Mouse (Mus musculus) spleen, postnatal 36 days (tissue): Measurements from ENCODE around the gene Ust.

Experiments used
- DNase-seq, 2 experiments: peaks; one replicate each; pipeline ENCODE4 v3.0.0; 2022; ENCODE audit warnings: low spot score in 2 of 2, mixed read lengths in 1 of 2

The Ust gene

DNA sequence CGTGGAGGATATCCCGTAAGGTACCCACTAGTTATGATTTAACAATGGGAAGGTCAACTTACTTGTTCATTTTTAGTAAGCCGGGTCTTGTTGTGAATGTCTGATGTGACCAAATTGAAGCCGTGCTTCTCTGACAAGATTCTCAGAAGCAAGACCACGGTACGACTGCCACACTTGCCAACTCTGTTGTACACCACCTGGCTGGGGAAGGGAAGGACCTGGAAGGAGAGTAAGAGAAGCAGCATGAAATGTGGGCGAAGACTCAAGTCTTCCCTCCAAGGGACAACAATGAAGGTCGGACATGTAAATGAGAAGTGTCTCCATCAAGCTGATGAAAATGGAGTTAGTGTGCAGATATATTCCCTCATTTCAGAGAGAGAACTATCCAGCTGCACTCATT lies 188.6 kb downstream of the Ust start:
- no peak for DNase-seq

DNA sequence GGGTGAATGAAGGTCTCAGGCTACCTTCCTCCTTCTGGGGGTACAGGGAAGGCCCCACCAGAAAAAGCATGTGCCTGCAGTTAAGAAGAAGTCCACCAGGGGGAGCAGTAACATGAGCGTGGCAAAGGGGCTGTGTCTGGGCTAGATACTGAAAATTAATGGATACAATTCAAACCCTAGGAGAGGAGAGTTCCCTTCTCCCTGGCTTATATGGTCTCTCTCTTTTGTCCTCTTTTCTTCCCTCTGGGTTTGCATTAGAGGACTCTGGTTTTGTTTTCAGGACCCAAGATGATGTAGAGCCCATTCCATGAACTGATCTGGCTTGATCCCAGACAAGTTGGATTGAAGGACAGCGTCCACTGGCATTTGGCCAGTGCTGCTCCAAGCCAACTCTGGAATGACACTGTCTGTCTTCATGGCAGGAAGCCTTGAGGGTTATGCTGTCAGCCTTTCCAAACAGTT lies 195.3 kb downstream of the Ust start:
- DNase-seq = peak; percentile 27 to 32

DNA sequence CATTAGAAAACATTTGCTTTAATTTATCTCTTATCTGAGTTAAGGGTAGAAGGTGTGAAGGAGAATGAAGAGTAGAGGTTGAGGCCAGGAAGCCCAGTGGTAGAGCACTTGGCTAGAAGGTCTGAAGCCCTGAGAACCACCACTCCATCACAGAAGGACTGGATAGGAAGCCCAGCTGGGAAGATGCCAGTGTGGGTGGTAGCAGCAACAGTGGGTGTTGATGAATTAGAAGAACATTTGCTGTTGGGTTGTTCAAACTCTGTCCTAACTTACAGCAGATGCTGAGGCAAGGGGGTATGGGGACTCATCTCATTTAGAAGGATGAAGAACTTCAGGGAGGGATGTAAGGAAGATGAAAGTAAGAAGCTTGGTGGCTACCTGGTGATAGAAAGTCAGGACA lies 197.9 kb downstream of the Ust start:
- DNase-seq = no peak

DNA sequence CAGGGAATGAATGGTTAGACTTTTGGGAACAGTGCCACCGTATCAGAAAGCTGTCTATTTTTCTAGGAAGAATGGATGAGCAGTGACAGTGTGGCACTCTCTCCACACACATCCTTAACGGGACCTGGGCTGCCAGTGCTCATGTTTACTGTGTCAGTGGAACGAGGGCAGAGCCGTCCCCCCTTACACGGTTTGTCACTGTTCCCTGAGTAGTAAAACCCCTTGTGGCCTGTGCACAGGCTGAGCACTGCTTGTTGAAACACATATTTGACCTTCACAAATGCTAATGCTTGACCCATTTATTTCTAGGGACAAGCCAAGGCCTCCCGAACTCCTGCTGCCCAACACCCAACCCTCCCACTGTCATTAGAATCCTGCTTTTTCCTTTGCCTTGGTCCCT lies 209.2 kb downstream of the Ust start:
- no peak for DNase-seq

DNA sequence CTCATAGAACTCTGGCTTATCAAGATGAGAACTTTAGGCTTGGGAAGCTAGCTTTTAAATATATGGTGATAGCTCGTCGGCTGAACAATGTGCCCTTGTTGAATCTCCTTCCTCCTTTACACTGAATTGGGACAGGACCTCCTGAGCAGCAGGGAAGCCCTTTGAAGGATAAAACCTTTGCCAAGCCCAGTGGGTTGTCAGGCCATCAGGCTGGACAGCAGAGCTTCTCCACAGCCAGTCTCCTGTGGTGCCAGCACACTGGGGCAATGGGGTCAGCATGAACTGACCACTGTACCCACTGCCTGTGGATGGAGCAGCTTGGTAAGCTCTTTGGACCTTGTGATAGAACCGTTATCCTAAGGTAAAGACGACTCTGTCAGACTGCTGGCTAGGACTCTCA lies 214.4 kb downstream of the Ust start:
- DNase-seq = no peak

DNA sequence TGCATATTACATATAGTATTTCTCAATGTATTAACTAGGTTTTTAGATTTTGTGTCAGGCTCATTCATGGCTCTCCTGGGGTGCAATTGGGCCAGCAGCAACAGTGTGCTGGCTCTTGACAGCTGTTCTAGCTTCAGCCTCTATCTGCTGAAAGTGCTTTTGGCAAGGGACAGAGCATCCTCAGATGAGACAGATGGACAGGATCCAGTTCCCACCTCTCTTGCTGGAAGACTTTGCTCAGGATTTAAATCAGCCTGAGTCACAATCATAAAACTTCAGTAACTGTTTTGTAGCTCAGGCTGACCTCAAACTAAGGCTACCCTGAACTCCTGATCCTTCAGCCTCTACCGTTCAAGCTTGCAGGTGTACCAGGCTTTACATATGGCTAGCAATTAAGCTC lies 219.5 kb downstream of the Ust start:
- DNase-seq = no peak

DNA sequence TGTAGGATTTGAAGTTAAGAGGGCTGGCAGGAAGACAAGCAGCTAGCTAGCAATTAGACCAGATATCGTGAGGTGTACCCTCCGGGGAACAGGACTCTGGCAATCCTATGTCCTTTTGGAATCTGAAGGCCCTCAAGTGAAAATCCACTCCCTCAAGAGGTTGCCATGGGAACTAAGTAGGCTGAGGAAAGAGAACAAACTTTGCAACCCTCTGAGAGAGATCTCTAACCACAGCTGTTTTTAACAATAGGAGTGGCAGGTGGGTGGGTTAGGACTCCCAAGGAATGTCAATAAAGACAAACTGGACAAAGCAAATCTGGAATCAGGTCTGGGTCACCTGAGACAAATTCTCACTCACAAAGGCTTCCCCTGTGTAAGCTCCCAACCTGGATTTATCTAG lies 221.4 kb downstream of the Ust start:
- DNase-seq = no peak

DNA sequence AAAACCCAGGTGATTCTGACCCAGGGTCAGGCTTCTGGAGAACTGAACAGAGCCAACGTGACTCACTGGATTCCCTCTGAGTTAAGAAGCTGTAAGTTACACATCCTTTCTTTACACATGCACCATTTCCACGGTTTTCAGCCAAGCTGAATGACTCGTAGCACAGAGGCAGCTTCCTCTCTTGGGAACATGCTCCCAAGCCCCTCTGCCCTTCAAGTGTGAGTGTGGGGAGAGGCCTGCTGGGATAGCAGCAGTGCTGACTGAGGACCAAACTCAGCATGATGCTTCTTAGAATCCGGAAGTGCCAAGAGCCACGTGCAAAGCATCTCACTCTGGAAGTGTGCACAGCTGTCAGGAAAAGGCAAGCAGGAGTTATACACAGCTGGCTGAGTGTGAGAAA lies 228.0 kb downstream of the Ust start:
- DNase-seq = no peak

DNA sequence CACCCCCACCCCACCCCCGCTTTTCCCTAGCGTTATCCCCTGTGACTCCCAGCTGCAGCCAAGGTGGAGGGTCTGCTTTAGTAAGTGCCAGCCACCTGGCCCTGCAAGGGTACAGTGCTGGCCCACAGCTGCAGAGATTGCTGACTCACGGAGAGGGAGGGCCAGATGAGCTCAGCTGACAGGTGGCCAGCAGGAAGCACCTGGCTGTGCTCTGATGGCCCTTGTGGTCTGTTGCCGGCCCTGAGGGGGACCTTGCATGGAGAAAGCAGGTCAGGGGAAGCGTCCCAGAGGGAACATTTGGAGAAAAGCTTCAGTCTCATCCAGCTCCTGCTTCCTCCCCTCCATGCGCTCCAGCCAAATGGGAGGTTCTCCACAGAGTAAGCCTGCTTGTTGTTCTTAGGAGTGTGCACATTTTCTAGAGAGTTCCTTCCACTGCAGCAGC lies 231.3 kb downstream of the Ust start:
- peak; percentile 4 to 10 for DNase-seq

DNA sequence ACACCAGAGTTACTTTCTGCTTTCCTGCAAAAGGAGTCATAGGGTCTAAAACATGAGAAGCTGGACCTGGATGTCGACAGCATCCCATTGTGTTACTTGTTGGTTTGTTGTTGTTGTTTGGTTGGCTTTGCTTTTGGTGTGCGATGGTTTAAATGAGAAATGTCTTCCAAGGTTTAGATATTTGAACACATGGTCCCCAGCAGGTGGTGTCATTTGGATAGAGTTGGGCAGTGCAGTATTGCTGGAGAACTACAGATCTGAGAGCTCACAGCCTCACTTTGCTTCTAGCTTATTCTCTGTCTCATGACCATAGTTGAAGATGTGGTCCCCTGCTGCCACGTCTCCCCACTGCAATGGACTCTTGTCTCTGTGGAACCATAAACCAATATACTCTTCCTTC lies 234.6 kb downstream of the Ust start:
- no peak for DNase-seq

DNA sequence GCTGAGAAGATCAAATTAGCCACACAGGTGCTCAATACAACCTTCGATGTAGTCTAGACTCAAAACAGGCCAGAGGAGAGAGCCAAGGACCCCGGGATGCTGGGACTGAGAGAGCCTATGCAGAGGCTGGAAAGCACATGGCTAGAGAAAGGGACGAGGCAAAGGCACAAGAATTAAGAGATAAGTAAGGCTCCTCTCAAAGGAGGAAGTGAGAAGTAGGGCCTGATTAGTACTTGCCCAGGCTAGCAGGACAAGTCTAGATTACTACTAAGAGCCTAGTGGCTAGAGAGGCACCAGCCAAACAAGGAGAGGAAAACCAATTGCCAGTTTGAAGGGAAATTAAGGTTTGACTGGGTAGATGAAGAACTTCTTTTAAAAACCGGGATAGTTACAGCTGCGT lies 241.5 kb downstream of the Ust start:
- DNase-seq = no peak

DNA sequence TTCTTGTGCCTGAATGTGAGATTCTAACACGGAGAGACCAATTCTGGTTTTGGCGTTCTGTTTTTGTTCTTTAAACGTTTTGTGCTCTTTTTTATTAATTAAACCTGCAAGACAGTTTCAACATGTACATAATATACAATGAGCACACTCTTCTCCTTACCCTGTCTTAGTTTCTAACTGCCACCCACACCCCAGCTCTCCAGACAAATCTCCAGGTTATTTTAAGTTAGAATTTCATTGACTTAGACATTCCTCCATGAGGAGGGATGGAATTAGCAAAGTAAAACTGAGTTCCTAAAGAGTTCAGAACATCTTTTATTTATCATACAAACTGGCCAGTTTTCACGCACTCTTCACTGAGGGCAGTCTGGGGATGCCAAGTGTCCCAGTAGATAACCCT lies 248.9 kb downstream of the Ust start:
- no peak for DNase-seq

DNA sequence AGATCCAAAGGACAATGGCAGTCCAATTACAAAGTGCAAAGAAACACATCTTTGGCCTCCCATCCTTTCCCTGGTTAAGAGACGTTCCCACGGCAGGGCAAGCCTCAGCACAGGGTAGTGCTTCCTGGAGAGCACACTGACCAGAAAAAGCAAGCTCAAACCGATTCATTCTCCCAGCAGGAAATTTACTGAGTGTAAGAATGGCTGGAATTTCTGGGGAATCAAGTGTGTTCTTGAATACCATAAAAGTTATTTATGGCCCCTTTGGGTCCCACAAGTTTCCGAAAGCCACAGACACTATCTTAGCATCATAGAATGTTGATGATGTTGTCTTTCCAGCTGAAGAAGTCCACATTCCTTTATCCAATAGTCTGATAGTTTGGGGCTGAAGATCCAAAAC lies 258.9 kb downstream of the Ust start:
- no peak for DNase-seq

DNA sequence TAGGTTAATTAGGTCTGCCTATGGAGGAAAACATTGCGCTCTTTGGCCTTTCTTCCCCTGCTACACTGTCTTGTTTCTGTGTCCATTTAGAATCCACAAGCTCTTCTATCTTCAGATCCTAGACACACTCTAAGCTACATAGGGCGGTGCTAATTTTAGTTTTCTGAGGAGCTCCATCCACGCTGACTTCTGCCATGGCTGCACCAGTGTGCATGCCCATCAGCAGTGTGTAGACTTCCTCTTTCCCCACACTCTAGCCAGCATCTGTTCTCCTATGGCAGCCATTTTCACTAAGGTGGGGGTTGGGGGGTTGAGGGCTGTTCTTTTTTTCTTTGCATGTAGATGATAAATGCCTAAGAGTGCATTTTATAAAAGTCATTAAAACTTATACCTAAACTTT lies 268.6 kb downstream of the Ust start:
- no peak for DNase-seq

DNA sequence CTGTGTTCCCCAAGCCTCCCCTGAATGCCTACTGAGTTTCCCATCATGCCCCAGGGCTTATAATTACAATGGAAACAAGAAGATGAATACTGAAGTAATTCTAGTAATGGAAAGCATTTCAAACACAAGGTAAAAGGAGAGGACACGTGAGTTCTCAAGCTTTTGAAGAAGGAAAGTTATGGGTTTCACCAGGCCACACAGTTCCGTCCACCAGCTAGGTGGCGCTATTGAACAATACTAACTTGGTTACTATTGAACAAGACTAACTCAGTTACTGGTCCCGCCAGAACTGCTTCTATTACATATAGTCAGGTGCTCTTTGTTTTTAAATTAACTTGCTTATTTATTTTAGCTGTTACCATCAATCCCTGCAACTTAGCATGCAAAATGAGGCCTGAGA lies 276.3 kb downstream of the Ust start:
- peak; percentile 23 to 54 for DNase-seq

DNA sequence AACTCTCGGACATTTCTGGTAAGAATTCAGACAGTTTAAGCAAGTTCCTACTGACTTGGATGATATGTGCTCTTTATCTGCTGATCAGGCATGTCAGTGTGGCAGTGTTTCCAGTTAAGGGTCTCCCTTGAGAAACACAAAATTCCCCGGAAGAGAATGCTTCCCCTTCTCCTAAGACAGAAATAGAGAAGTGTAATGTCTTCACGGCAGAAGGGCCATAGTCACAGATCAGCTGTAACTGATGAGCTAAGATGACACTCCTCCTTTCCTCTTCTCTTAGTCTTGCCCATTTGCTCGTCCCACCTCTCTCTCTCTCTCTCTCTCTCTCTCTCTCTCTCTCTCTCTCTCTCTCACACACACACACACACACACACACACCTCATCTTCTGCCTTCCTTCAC lies 277.9 kb downstream of the Ust start:
- DNase-seq = peak; percentile 2 to 6

DNA sequence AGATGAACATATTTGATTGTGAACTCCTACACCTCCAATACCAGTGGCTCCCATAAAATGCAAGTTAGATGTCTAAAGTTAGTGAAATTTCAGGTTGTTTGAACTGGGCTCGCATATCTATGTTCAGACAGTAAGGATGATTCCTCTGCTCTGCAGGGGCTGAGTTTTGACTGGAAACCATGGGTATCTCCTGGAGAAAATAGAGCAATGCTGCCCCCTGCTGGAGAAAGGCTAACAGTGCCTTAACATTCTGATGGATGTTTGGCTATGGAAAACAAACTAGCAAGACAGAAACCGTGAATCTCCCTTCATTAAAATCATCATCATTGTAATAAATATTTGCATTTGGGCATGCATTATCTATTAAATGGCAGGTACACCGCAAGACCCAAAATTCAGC lies 278.4 kb downstream of the Ust start:
- DNase-seq = peak; percentile 50 to 70

DNA sequence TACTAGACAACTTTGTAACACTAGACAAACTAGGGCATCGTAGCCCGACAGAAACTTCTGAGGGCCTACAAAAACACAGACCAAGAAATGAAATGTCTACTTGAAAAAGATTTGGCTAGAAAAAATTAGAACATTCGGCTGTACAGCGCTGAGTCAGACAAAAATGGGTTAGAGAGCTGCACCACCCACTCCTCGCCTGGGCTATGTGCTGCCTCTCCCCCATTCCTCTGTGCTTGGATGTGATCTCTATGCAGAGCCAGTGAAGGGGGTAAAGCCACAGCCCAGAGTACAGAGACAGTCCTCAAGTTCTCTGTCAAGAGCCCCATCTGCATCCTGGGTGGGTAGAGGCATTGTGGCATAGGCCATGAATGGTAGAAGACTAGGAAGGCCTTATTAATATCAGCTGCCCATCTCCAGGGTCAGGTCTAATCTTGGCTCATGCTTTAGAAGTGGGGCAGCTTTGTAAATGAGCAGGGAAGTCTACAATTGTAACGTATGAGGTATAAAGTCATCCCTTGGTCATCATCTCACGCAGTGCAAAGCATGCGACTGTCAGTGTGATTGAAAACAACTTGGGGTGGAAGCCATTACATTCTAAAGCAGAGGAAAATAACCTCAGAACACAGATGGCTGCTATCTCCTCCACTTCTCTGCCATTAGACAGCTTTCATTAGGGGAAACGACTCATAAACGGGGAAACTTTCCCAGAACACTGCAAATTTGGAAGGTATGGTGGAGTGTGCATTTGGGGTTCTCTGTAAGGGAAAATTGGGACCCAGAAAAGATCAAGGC lies 281.6 kb downstream of the Ust start:
- DNase-seq = no peak

DNA sequence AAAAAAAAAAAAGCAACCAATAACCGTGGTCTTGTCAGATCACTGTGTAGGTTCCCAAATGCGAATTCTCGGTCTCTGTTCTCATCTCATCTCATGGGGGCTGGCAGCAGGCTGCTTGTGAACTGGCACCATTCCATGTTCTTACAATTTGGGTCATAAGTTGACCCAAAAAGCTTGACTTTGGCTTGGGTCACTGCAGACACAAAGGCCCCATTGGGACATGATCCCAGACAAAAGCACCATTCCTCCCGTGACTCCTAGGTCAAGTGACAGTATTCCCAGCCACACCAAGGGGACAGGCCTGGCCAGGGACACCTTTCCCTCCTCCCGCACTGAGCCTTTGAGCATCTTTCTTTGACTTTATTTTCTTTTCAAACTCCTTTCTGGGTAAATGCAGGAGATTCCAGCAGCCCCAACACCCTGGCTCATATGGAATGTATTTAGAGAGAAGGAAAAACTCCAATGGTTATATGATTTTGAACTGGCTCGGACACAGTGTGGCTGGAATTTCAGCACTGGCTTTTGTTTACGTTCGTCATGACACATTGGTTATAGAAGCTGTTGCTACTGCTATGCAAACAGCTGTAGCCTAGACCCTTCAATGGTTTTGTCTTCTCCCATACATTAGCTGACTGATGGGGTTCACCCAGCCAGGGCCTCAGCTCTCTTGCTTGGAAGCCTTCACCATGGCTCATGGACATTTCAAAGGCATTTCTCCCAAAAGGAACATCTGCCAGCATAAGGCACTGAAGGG lies 285.3 kb downstream of the Ust start:
- DNase-seq = no peak

DNA sequence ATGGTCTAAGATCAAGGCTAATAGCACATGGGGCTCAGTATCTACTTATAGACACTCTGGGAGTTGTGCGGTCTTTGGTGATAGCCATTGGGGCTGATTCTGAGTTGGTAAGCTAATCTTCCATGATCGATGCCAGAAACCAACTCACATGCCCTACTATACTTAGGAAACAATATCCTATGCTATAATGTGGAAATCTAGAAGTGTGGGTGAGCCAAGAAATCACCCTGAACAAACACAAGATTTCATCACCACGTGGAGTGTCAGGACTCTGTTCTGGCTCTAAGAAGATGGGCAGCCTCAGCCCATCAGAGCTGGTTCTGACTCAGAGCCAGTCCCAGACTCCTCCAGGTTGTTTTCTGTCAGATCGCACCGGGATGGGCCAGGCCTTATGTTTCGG lies 286.1 kb downstream of the Ust start:
- DNase-seq = no peak

DNA sequence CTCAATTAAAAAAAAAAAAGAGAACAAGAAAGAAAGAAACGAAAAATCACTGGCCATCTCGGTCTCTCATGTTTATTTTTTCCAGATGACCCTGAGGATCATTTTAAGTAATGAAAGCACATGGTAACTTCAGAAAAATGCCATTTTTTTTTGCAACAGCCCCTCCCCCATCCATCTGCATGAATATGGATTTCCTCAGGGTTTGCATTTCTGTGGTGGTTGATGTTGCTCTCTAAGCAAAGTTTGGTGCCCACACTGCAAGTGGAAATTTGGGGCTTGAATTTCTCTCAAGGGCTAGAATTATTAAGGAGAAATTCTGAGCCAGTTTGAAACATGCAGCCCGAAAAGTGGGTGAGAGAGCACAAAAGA lies 290.3 kb downstream of the Ust start:
- DNase-seq = no peak

DNA sequence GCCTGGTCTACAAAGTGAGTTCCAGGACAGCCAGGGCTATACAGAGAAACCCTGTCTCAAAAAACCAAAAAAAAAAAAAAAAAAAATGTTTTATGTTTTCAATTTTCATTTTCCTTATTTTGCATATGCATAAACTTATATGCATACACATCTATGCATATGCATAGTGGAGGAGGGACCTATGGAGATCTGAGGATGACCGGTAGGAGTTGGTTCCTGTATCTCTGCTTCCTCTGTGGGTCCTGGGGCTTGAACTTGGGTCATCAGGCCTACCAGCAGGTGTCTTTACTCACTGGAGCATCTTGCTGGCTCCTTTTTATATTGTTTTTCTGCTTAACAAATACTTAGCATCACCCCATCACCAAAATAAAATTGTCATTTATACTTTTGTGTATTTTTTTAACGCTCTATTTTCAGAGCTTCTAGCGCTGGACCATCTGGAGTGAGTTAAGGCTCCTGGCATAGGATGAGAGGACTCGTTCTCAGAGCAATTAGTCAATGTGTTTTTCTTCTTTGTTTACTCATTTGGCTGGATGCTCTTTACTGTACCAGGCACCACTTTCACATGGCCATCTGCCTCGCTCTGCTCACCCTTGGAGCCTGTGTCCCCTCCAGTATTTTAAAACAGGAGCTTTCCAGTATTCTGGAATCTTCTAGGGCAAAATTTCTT lies 290.8 kb downstream of the Ust start:
- no peak for DNase-seq

DNA sequence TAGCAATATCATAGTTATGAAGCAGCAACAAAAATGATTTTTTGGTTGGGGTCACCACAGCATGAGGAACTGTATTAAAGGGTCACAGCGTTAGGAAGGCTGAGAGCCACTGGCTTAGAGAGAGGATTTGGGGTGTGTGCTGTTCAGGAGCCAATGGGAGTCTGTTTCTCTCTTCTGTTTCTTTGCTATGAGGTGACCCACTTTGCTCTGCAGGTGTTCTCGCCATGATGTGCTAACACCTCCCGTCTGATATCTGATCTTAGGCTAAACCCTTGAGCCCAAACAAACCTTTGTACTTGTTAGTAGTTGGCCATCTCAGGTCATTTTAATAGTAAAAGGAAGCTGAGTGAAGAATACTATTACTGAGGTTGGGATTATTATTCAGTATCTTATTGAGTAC lies 292.0 kb downstream of the Ust start:
- no peak for DNase-seq
